Mouse (Mus musculus) lung, postnatal 0 days (tissue): Measurements from ENCODE around the gene Kmt2c. TPM values are rescaled to one million over a fixed set of nuclear protein-coding genes. Genes with fewer than 3 reads are reported as not detected.

ENCODE experiments used
- ATAC-seq: fragments of 200-750 bp; cut with Nextera tagmentation; 2 replicates; pipeline ENCODE4 v1.8.0; 2017; ENCODE audit warnings: moderate library complexity
- DNase-seq: peaks from one replicate; pipeline ENCODE4 v3.0.0-alpha.2; 2016; ENCODE audit warnings: low spot score
- H3K27ac ChIP-seq: fragments of 300-500 bp; sonication (generic); 2 replicates; pipeline ENCODE4 v1.5.1; 2014; ENCODE audit warnings: antibody characterized with exemption, mild to moderate bottlenecking, low read length, mixed read lengths
- H3K27me3 ChIP-seq: fragments of 300-500 bp; sonication (generic); replicated peaks from 2 replicates; pipeline ENCODE4 v1.6.1; 2014; ENCODE audit warnings: low read length, mixed read lengths; ENCODE audit not compliant: insufficient read depth
- H3K36me3 ChIP-seq: fragments of 300-500 bp; sonication (generic); 2 replicates; pipeline ENCODE4 v1.6.1; 2014; ENCODE audit warnings: low read length, mixed read lengths; ENCODE audit not compliant: insufficient read depth
- H3K4me1 ChIP-seq: fragments of 300-500 bp; sonication (generic); 2 replicates; pipeline ENCODE4 v1.6.1; 2014; ENCODE audit warnings: antibody characterized with exemption, low read depth, low read length, mixed read lengths; ENCODE audit not compliant: insufficient read depth
- H3K4me2 ChIP-seq: fragments of 300-500 bp; sonication (generic); replicated peaks from 2 replicates; pipeline ENCODE4 v1.6.1; 2014; ENCODE audit warnings: low read depth, mild to moderate bottlenecking, low read length, moderate library complexity, mixed read lengths
- H3K4me3 ChIP-seq: fragments of 300-500 bp; sonication (generic); 2 replicates; pipeline ENCODE4 v1.5.1; 2014; ENCODE audit warnings: low read depth, low read length
- H3K9ac ChIP-seq: fragments of 300-500 bp; sonication (generic); replicated peaks from 2 replicates; pipeline ENCODE4 v1.6.1; 2014; ENCODE audit warnings: low read depth, mild to moderate bottlenecking
- H3K9me3 ChIP-seq: fragments of 300-500 bp; sonication (generic); 2 replicates; pipeline ENCODE4 v1.6.1; 2016; ENCODE audit warnings: low read length, mixed read lengths
- CTCF ChIP-seq: IDR thresholded peaks from 2 replicates; pipeline ENCODE4 v1.5.1; 2016; ENCODE audit warnings: antibody characterized with exemption, mild to moderate bottlenecking
- EP300 ChIP-seq: IDR thresholded peaks from 2 replicates; pipeline ENCODE4 v1.6.1; 2016; ENCODE audit warnings: antibody characterized with exemption, mild to moderate bottlenecking, control low read depth
- WGBS: fragments of 180-500 bp; shearing (Covaris S2); extraction: QIAGEN DNeasy Blood & Tissue Kit; methylation state at CpG from one replicate; pipeline ENCODE4 v1.1.7; 2014; 5-methylcytosine and 5-hydroxymethylcytosine counted together
- polyA plus RNA-seq: library from polyadenylated mRNA; unstranded; fragments of >200 nt; fragmentation: Nextera tagmentation; extraction: Ambion mirVana; gene quantifications from 2 replicates; pipeline ENCODE4 v1.2.1, GENCODE M21; 2015

Gene Kmt2c
- polyA plus RNA-seq, 1 experiment from 2014 or later = 9.5 TPM

DNA sequence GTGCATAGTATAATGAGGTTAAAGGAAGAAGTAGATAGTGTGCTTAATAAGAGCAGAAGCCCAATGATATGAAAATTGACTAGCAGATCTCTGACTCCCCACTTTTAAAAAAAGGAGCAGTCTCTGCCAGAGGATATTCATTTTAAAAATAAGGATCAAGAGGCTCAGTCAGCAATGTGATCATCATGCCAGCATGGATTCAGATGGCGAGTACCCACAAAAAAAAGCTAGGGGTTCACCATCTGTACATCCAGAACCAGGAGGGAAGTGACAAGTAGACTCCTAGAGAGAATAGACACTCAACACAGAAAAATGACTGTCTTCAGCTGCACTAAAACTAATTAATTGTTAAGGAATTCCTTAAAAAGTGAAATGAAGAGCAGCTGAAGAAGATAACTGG is 76.0 kb downstream of the Kmt2c start:
- WGBS = 73% methylated on average over 1 of the region's 1 CpGs
- TF ChIP-seq EP300 = no peak
- TF ChIP-seq CTCF = no peak
- Histone ChIP-seq H3K4me2 (no peak overlapping the region), H3K27me3 (no peaks in the 10 kb centered on the region), H3K27ac (no peak overlapping the region), H3K9me3 (no peaks in the 10 kb centered on the region), H3K36me3 (no peaks in the 10 kb centered on the region), H3K4me3 (no peak overlapping the region), H3K9ac (no peak overlapping the region), H3K4me1 (no peaks in the 10 kb centered on the region)
- ATAC-seq = no peak
- DNase-seq = no peak

- ATAC-seq = peak; percentile 46
These were observed 78.0 kb downstream of the Kmt2c start for GRCm38 (mm10) chr5:25420601-25421000.

GRCm38 (mm10) chr5:25415382-25415781 is 83.2 kb downstream of the Kmt2c start:
- TF ChIP-seq EP300 (no peak), CTCF (peak; percentile 32; the same call in 1 of the 2 replicates)
- no peak for ATAC-seq
- H3K4me1 ChIP-seq = no peaks in the 10 kb centered on the region

More at GRCm38 (mm10) chr5:25420601-25421000, 78.0 kb downstream of the Kmt2c start:
- no peaks in the 10 kb centered on the region for H3K27me3 ChIP-seq
- no peaks in the 10 kb centered on the region for H3K36me3 ChIP-seq
- 39% methylated on average over 3 of the region's 3 CpGs for WGBS
- no peak overlapping the region for H3K27ac ChIP-seq
- no peak overlapping the region for H3K4me3 ChIP-seq
- TF ChIP-seq EP300 (no peak), CTCF (peak; percentile 79)
- H3K9me3 ChIP-seq = no peaks in the 10 kb centered on the region
- no peaks in the 10 kb centered on the region for H3K4me1 ChIP-seq
- no peak overlapping the region for H3K4me2 ChIP-seq
- DNase-seq = peak; percentile 68
- no peak overlapping the region for H3K9ac ChIP-seq

GRCm38 (mm10) chr5:25396727-25397126 is 101.9 kb downstream of the Kmt2c start:
- no peaks in the 10 kb centered on the region for H3K36me3 ChIP-seq
- no peak overlapping the region for H3K27ac ChIP-seq
- DNase-seq (no peak), ATAC-seq (no peak)
- H3K9me3 ChIP-seq = no peaks in the 10 kb centered on the region
- H3K27me3 ChIP-seq = no peaks in the 10 kb centered on the region
- TF ChIP-seq EP300 (no peak), CTCF (no peak)
- H3K9ac ChIP-seq = no peak overlapping the region
- H3K4me1 ChIP-seq = no peaks in the 10 kb centered on the region
- H3K4me3 ChIP-seq = no peak overlapping the region
- H3K4me2 ChIP-seq = no peak overlapping the region
- WGBS = 89% methylated on average over 2 of the region's 2 CpGs

More at GRCm38 (mm10) chr5:25415382-25415781, 83.2 kb downstream of the Kmt2c start:
- H3K9ac ChIP-seq = no peak overlapping the region
- no peaks in the 10 kb centered on the region for H3K36me3 ChIP-seq
- no peaks in the 10 kb centered on the region for H3K9me3 ChIP-seq
- DNase-seq = no peak
- H3K27ac ChIP-seq = no peak overlapping the region
- H3K4me2 ChIP-seq = no peak overlapping the region
- no peak overlapping the region for H3K4me3 ChIP-seq
- no peaks in the 10 kb centered on the region for H3K27me3 ChIP-seq

- Histone ChIP-seq H3K9me3 (no peaks in the 10 kb centered on the region), H3K4me3 (no peak overlapping the region), H3K27ac (no peak overlapping the region), H3K4me2 (no peak overlapping the region), H3K27me3 (no peaks in the 10 kb centered on the region), H3K36me3 (no peaks in the 10 kb centered on the region), H3K4me1 (no peaks in the 10 kb centered on the region), H3K9ac (no peak overlapping the region)
- DNase-seq (no peak), ATAC-seq (no peak)
- WGBS = 49% methylated on average over 2 of the region's 2 CpGs
- TF ChIP-seq CTCF (no peak), EP300 (no peak)
These were observed 105.9 kb downstream of the Kmt2c start for GRCm38 (mm10) chr5:25392655-25393054.

- 74% methylated on average over 11 of the region's 11 CpGs for WGBS
- no peak overlapping the region for H3K4me3 ChIP-seq
- 0 out of 2 replicates have a peak, but pooled peaks have one; percentile 14 for ATAC-seq
- H3K36me3 ChIP-seq = 0 out of 2 replicates have a peak, but pooled peaks cover 6% of the 10 kb centered on the region
- TF ChIP-seq CTCF (no peak), EP300 (no peak)
- H3K4me2 ChIP-seq = no peak overlapping the region
- H3K9ac ChIP-seq = no peak overlapping the region
- DNase-seq = peak; percentile 26
- H3K27me3 ChIP-seq = no peaks in the 10 kb centered on the region
- no peaks in the 10 kb centered on the region for H3K4me1 ChIP-seq
- no peaks in the 10 kb centered on the region for H3K9me3 ChIP-seq
- H3K27ac ChIP-seq = no peak overlapping the region
These were observed 115.0 kb downstream of the Kmt2c start for GRCm38 (mm10) chr5:25383581-25383980.

DNA sequence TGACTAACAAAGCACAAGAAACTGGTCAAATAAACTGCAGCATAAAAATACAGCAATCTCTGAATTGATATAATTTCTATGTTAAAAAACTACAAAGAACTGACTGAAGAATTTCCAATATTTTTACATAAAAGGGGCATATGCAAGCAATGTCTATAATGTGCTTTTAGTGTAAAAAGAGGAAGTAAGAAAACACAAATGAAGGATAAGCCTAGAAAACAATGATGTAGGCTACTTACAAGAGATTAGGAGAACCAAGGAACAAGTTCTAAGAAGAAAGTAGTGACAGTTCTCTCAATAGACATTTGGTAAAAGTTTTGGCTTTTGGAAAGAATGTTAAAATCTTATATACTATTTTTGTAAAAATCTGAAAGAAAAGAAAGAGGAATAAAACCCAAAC is 119.4 kb downstream of the Kmt2c start:
- Histone ChIP-seq H3K4me3 (no peak overlapping the region), H3K4me1 (no peaks in the 10 kb centered on the region), H3K27ac (no peak overlapping the region), H3K9me3 (no peaks in the 10 kb centered on the region), H3K9ac (no peak overlapping the region), H3K27me3 (no peaks in the 10 kb centered on the region), H3K4me2 (no peak overlapping the region), H3K36me3 (0 out of 2 replicates have a peak, but pooled peaks cover 6% of the 10 kb centered on the region)
- DNase-seq (no peak), ATAC-seq (no peak)
- no peak for TF ChIP-seq CTCF
